Mouse (Mus musculus): ENCODE results near the gene Cd79a.

DNA sequence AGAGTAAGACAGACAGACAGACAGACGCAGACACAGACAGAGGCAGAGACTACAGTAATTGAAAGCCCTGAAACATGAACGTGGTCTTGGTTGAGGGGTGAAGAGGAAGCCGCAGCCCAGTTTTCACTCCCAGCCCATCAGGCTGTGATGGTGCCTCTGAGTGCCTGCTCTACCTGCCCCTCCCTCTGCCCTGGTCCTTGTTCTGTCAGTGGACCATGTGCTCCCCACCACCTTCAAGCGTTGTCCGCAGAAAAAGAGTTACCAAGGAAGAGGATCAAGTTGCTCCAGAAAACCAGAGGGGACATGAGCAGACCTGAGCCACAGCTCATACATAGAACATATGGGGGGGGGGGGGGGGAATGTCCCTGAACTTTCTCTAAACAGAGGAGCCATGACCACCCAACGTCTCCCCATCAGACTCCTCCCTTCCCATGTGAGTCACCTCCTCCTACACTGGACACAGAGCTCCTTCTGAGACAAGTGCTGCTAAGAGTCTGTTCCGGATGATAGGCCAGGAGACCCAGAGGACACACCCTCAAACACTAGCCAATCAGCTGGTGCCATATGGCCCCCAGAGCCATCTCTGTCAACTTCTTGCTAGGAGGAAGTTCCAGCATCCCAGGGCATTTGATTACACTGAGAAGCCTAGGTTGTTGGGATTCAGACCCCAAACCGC, 44.5 kb upstream of the Cd79a start:
- TF ChIP-seq EP300 (IDR thresholded peaks at IDR 0.05; ENCODE audit: low read depth): peak; percentile 87
- no peak for TF ChIP-seq CTCF (IDR thresholded peaks at IDR 0.05; ENCODE audit: low read depth)
